Mouse (Mus musculus) fat pad, adult 2 months (tissue): ENCODE data around the gene Lyzl6.

Experiments used
- DNase-seq: peaks from one replicate; pipeline ENCODE4 v3.0.0-alpha.2; 2011; ENCODE audit warnings: low read depth, low spot score; ENCODE audit errors: extremely low read depth

Gene Lyzl6

DNA sequence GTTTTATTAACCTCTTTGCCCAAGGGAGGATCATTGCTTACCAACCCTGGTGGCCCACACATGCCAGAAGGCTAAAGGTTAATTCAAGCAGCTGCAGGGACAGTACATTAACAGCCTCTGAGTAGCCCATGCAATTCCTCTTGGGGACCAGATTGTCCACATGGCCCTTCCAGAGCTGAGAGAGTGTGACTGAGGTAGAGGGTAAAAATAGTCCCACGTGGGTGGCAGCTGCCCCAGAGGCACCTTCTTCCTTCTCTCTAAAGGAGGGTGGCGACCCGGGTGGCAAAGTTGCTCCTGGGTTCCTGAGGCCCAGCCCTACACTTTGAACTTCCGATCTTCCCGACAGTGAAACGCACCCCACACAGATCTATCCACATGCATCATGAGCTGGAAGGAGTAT, 7.6 kb upstream of the Lyzl6 start:
- no peak for DNase-seq

DNA sequence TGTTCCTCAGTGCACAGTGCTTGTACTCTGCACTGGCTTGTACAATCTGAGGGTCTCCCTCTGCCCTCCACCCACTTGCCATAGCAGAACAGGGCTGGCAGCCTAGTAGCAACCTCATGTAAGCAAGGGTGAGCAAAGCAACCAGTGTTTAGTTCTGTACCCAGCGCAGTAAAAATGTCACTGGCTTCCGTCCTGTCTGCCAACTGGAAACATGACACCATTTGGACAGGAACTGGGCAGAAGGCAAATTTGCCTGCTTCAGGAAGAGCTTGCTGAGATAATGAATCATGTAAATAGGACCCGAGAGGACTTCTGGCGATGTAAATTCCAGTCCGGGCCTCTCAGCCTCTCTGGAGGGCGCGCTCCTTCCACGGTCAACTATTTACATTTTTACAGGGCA, 7.0 kb upstream of the Lyzl6 start:
- DNase-seq = no peak

DNA sequence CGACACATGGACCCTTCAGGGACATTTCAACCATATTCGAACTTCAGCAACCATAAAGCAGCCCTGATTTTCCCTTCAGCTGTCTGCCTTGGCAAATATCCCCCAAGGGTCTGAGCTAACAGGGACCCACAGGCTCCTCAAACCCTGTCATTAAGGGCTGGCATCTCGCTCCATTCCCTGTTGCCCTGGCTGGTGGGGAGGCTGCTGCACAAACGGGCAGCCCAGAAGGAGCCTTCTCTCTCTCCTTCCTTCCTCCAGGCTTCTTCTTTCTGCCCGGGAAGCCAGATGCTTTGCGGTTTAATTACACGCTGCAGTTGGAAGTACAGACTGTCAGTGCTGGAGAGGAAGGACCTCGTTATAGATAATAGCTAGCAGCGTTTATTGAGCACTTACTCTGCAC, 4.5 kb upstream of the Lyzl6 start:
- DNase-seq = no peak

DNA sequence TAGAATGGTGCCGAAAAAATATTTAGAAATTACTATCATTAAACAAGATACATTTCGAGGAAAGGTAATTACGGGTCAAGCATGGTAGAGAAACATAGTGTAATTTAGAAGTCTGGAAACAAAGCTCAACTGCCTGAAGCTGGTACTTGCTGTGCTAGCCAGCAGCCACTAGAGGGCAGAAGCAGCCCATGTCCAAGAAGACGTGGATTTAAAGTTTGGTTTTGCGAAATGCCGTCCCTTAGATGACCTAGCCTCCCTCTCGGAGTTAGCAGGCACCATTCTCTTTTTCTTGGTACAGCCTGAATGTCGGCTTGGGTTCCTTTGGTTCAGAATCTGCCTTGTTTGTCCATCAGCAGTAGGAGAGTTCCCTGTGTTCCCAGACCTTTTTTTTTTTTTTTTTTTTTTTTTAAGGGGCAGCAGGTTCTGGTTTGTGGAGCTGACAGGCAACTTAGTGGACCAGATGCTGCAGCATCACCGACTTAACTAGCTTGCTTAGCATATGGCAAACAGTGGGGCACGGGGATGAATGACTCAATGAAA, 787 bp upstream of the Lyzl6 start:
- no peak for DNase-seq

DNA sequence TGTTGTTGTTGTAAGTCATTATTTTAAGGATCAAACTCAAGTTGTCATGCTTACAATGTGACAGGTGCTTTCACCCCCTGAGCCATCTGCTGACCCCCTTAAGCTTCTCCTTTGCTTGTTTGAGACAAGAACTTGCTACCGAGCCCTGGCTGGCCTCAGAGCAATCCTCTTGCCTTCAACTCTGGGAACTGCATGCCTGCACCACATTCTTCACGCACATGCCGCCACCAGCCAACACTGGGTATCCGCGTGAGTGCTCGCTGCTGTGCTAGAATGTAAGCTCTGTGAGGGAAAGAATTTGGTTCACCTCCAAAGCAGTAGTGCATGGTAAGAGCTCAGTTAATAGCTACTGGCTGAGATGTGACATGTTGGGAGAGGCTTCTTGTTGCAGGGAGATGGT, 2.4 kb downstream of the Lyzl6 start:
- no peak for DNase-seq

DNA sequence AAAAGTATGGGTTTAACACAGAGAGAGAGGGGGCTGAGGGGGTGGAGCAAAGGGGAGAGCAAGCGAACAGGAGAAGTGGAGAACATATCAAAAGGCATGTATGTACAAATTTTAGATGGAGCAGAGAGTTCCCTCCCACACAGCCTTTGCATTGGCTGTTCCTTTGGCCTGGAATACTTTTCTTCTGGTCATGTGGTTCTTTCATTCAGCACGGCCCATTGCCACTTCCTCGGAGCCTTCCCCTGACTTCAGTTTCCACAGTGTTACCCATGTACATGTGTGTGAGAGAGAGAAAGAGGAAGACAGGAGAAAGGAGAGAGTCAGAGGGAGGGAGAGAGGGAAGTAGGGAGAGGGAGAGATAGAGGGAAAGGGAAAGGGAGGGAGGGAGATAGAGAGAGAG, 3.2 kb downstream of the Lyzl6 start:
- no peak for DNase-seq

DNA sequence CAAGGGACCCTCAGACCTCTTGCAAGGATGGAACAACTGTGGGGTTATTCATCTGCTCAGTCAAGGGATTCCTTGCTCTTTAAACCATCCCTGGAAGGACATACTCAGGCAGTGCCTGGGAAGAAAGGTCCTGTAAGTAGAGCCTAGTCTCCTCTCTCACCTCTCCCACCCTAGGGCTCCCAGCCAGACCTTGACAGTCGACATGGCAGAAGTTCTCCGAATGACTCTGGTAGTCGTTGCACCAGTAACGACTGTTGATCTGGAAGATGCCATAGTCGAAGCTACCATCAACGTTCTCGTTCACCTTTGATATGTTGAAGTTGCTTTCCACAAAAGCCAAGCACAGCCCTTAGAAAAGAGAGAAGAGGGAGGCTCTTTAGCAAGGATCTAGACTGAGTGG, 3.9 kb downstream of the Lyzl6 start:
- DNase-seq = no peak

DNA sequence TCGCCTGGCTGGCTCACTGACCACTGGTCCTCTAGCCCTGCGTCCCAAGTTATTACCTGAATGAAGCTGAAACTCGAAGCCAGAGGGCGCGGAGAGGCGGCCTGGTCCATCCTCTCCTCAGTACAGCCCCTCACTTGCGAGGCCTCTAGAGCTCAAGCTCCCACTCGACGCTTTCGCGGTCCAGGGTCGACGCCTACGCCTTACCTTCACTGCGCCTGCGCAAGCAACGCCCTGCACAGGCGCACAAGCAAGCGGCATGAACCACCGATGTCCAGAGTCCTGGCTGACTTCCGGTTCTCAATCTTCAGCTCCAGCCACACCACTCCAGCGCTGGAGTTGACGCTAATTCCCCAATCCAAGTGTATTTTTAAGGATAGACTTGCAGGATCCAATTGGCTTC, 11.2 kb downstream of the Lyzl6 start:
- no peak for DNase-seq

DNA sequence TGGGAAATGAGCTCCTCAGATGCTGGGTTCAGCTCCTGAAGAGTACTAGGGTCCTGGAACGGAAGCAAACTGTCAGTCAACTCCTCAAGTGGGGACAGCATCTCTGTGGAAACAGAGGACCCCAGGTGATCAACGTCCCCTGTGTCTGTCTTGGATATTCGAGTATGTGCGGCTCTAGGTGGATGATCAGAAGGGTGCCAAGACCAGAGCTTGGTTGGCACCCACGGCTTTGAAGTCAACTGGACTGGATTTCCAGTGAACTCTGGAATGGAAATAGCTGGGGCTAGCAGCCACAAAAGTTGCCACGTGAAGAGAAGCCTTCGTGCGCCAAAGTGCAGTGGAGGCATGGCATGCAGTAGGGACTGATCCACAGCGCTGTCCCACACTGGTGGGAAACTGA, 17.6 kb downstream of the Lyzl6 start, which contains the start of gene Gm884:
TSS of gene Gm884 (minus strand) at position 101 of the 400 bp plus-strand sequence.
- no peak for DNase-seq

DNA sequence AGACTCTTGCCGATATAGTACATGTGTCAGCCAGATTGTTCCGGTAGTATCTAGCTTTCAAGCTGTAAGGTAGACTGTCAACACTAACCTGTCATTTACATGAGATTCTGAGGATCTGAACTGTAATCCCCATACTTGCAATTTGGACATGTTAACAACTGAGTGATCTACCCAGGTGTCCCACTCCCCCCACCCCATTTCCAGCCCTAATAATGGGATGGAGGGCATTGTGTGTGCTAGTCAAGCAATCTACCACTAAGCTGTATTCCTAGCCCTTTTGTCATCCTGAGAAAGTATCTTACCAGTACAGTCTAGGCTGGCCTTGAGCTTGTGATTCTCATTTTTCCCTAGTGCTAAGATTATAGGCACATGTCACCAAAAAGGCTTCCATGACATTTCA, 27.9 kb downstream of the Lyzl6 start:
- DNase-seq = no peak

DNA sequence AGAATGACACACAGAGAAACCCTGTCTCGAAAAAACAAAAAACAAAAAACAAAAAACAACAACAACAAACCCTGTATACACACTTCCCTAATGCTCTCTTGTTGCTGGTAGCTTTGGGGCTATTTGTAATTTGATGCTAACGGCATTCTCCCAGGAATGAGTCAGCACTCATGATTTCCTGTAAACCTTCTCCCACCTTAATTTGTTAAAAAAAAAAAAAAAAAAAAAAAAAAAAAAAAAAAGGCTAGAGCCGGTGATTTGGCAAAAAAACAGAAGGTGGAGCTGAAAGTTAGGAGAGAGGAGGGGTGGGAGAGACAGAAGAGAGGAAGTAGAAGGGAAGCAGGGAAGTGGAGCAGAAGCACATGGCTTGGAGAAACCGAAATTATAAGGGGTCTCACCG, 32.1 kb downstream of the Lyzl6 start:
- no peak for DNase-seq
